Mouse (Mus musculus): Measurements from ENCODE around the gene Rtel1. TPM values are rescaled to one million over a fixed set of nuclear protein-coding genes. Genes with fewer than 3 reads are reported as not detected.

The Rtel1 gene
- total RNA-seq, 2 experiments from 2014 or later, result 12.0 to 13.0 TPM

- DNase-seq, result no peak
- Histone ChIP-seq H3K4me3 (no peak overlapping the region), H3K27ac (no peak overlapping the region)
- TF ChIP-seq CTCF (IDR thresholded peaks at IDR 0.05), result no peak
- intact Hi-C loops (cut with DNase I), result no loop called here
Observed at GRCm38 (mm10) chr2:181302041-181302440, 17.5 kb upstream of the Rtel1 start.

GRCm38 (mm10) chr2:181304944-181305343 is 14.6 kb upstream of the Rtel1 start:
- no peak overlapping the region for H3K4me3 ChIP-seq
- no peak overlapping the region for H3K27ac ChIP-seq
- intact Hi-C loops (cut with DNase I), result no loop called here
- no peak for TF ChIP-seq CTCF (IDR thresholded peaks at IDR 0.05)
- no peak for DNase-seq

GRCm38 (mm10) chr2:181307144-181307804 is 12.3 kb upstream of the Rtel1 start:
- no peak overlapping the region for H3K27ac ChIP-seq
- TF ChIP-seq CTCF (IDR thresholded peaks at IDR 0.05), result peak; percentile 52
- H3K4me3 ChIP-seq, result peak overlapping the region; percentile 11; the same call in 1 of the 2 replicates
- peak; percentile 39 for DNase-seq
- intact Hi-C loops (cut with DNase I), result no loop called here

- DNase-seq, result no peak
- Histone ChIP-seq H3K27ac (no peak overlapping the region), H3K4me3 (no peak overlapping the region)
- TF ChIP-seq CTCF (IDR thresholded peaks at IDR 0.05), result no peak
- intact Hi-C loops (cut with DNase I), result no loop called here
Observed at GRCm38 (mm10) chr2:181312435-181312834, 7.1 kb upstream of the Rtel1 start.

- DNase-seq, result no peak
- no peak for TF ChIP-seq CTCF (IDR thresholded peaks at IDR 0.05)
- H3K27ac ChIP-seq, result no peak overlapping the region
- no peak overlapping the region; the same call in 1 of the 2 replicates for H3K4me3 ChIP-seq
- intact Hi-C loops (cut with DNase I), result no loop called here
Observed at GRCm38 (mm10) chr2:181313006-181313343, 6.6 kb upstream of the Rtel1 start.

- peak; percentile 27 for DNase-seq
- TF ChIP-seq CTCF (IDR thresholded peaks at IDR 0.05), result no peak
- intact Hi-C loops (cut with DNase I), result no loop called here
- Histone ChIP-seq H3K4me3 (peak overlapping the region; percentile 54), H3K27ac (no peak overlapping the region)
Observed at GRCm38 (mm10) chr2:181313344-181314079, 6.0 kb upstream of the Rtel1 start.

- intact Hi-C loops (cut with DNase I), result no loop called here
- Histone ChIP-seq H3K4me3 (peak within 1 kb of the TSS; percentile 54), H3K27ac (no peak within 1 kb of the TSS)
- no peak for TF ChIP-seq CTCF (IDR thresholded peaks at IDR 0.05)
- DNase-seq, result peak; percentile 48
Observed at GRCm38 (mm10) chr2:181314080-181314810, 5.3 kb upstream of the Rtel1 start, which contains the start of gene Stmn3. Gene Stmn3 (minus strand): TSS chr2:181314500.

- no peak for DNase-seq
- H3K4me3 ChIP-seq, result peak overlapping the region; percentile 71
- TF ChIP-seq CTCF (IDR thresholded peaks at IDR 0.05), result no peak
- peak overlapping the region; percentile 95 for H3K27ac ChIP-seq
- intact Hi-C loops (cut with DNase I), result no loop called here
Observed at GRCm38 (mm10) chr2:181320103-181320499, 562 bp downstream of the Rtel1 start.

- no peak for TF ChIP-seq CTCF (IDR thresholded peaks at IDR 0.05)
- intact Hi-C loops (cut with DNase I), result no loop called here
Observed at GRCm38 (mm10) chr2:181322136-181322535, 2.6 kb downstream of the Rtel1 start.

GRCm38 (mm10) chr2:181326098-181326497 is 6.6 kb downstream of the Rtel1 start:
- H3K4me3 ChIP-seq, result no peak overlapping the region
- no peak for TF ChIP-seq CTCF (IDR thresholded peaks at IDR 0.05)
- DNase-seq, result no peak
- intact Hi-C loops (cut with DNase I), result no loop called here
- no peak overlapping the region for H3K27ac ChIP-seq

More at GRCm38 (mm10) chr2:181322136-181322535, 2.6 kb downstream of the Rtel1 start:
- Histone ChIP-seq H3K27ac (no peak overlapping the region), H3K4me3 (no peak overlapping the region)
- DNase-seq, result no peak

- no peak for TF ChIP-seq CTCF (IDR thresholded peaks at IDR 0.05)
- Histone ChIP-seq H3K27ac (no peak overlapping the region), H3K4me3 (no peak overlapping the region)
- intact Hi-C loops (cut with DNase I), result no loop called here
- DNase-seq, result no peak
Observed at GRCm38 (mm10) chr2:181332542-181332941, 13.0 kb downstream of the Rtel1 start.

GRCm38 (mm10) chr2:181334023-181334422 is 14.5 kb downstream of the Rtel1 start:
- Histone ChIP-seq H3K4me3 (no peak overlapping the region), H3K27ac (no peak overlapping the region)
- TF ChIP-seq CTCF (IDR thresholded peaks at IDR 0.05), result peak; percentile 82
- DNase-seq, result peak; percentile 68
- intact Hi-C loops (cut with DNase I), result loop anchor here (1.0 kb wide), 1 partner anchor 148 kb away; no protein-coding TSS in a partner anchor

- intact Hi-C loops (cut with DNase I), result no loop called here
- peak overlapping the region; percentile 65; the same call in 1 of the 2 replicates for H3K27ac ChIP-seq
- no peak overlapping the region for H3K4me3 ChIP-seq
- no peak for TF ChIP-seq CTCF (IDR thresholded peaks at IDR 0.05)
- DNase-seq, result no peak
Observed at GRCm38 (mm10) chr2:181340426-181340825, 20.9 kb downstream of the Rtel1 start.
